Mouse (Mus musculus): ENCODE data around the gene Fbxl18. TPM values are rescaled to one million over a fixed set of nuclear protein-coding genes. Genes with fewer than 3 reads are reported as not detected.

The Fbxl18 gene
- polyA plus RNA-seq, 1 experiment from 2014 or later = 8.2 TPM

- WGBS = 82% methylated on average over 6 of the region's 6 CpGs
- no peak overlapping the region for H3K27ac ChIP-seq (ENCODE audit: low read length)
- no peak overlapping the region for H3K4me3 ChIP-seq (replicated peaks; ENCODE audit: low read length)
Observed at GRCm38 (mm10) chr5:142880246-142880645, 15.0 kb downstream of the Fbxl18 start.

GRCm38 (mm10) chr5:142879318-142880175, 15.7 kb downstream of the Fbxl18 start:
- Histone ChIP-seq H3K27me3 (ENCODE audit: control insufficient read depth, insufficient read depth, low read length) (no peaks in the 10 kb centered on the region), H3K4me3 (replicated peaks; ENCODE audit: low read length) (no peak overlapping the region), H3K9ac (ENCODE audit: low read length) (no peak overlapping the region), H3K4me1 (ENCODE audit: control insufficient read depth, insufficient read depth, low read length) (peaks cover 3% of the 10 kb centered on the region; the same call in 1 of the 2 replicates), H3K4me2 (ENCODE audit: low read depth, low read length) (no peak overlapping the region), H3K36me3 (ENCODE audit: control insufficient read depth, insufficient read depth, low read length) (peaks cover 7% of the 10 kb centered on the region; the same call in 1 of the 2 replicates), H3K27ac (ENCODE audit: low read length) (no peak overlapping the region), H3K9me3 (replicated peaks; ENCODE audit: control insufficient read depth, low read length) (no peaks in the 10 kb centered on the region)
- 59% methylated on average over 8 of the region's 8 CpGs for WGBS
- ATAC-seq (ENCODE audit: insufficient read depth, low FRiP score) = peak; percentile 67; the same call in 1 of the 2 replicates

More at GRCm38 (mm10) chr5:142880246-142880645, 15.0 kb downstream of the Fbxl18 start:
- H3K4me2 ChIP-seq (ENCODE audit: low read depth, low read length) = no peak overlapping the region
- no peak overlapping the region for H3K9ac ChIP-seq (ENCODE audit: low read length)
- peaks cover 11% of the 10 kb centered on the region for H3K36me3 ChIP-seq (ENCODE audit: control insufficient read depth, insufficient read depth, low read length)
- ATAC-seq (ENCODE audit: insufficient read depth, low FRiP score) = no peak
- H3K27me3 ChIP-seq (ENCODE audit: control insufficient read depth, insufficient read depth, low read length) = no peaks in the 10 kb centered on the region
- H3K9me3 ChIP-seq (replicated peaks; ENCODE audit: control insufficient read depth, low read length) = no peaks in the 10 kb centered on the region
- peaks cover 3% of the 10 kb centered on the region; the same call in 1 of the 2 replicates for H3K4me1 ChIP-seq (ENCODE audit: control insufficient read depth, insufficient read depth, low read length)

DNA sequence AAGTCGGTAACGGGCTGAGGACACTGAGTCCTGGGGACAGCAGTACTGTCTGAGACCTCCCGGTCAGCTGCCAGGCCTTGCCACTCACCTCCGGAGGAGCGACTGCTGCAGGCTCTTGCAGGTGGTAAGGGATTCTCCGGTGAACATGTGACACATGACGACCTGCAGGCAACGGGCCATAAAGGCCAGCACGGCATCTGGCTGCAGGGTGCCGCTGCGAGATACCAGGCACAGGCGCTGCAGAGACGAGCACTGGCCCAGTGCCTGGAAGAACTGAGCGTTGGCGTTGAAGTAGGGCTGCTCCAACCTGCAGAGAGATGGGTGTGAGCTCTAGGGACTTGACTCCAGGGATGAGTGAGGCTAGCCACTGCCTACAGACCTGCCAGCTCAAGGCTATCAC, 16.7 kb downstream of the Fbxl18 start:
- Histone ChIP-seq H3K4me3 (replicated peaks; ENCODE audit: low read length) (no peak overlapping the region), H3K27me3 (ENCODE audit: control insufficient read depth, insufficient read depth, low read length) (no peaks in the 10 kb centered on the region), H3K36me3 (ENCODE audit: control insufficient read depth, insufficient read depth, low read length) (peaks cover 7% of the 10 kb centered on the region; the same call in 1 of the 2 replicates), H3K27ac (ENCODE audit: low read length) (no peak overlapping the region), H3K9ac (ENCODE audit: low read length) (no peak overlapping the region), H3K9me3 (replicated peaks; ENCODE audit: control insufficient read depth, low read length) (no peaks in the 10 kb centered on the region), H3K4me1 (ENCODE audit: control insufficient read depth, insufficient read depth, low read length) (peaks cover 3% of the 10 kb centered on the region; the same call in 1 of the 2 replicates), H3K4me2 (ENCODE audit: low read depth, low read length) (no peak overlapping the region)
- ATAC-seq (ENCODE audit: insufficient read depth, low FRiP score) = no peak
- WGBS = 89% methylated on average over 15 of the region's 15 CpGs

DNA sequence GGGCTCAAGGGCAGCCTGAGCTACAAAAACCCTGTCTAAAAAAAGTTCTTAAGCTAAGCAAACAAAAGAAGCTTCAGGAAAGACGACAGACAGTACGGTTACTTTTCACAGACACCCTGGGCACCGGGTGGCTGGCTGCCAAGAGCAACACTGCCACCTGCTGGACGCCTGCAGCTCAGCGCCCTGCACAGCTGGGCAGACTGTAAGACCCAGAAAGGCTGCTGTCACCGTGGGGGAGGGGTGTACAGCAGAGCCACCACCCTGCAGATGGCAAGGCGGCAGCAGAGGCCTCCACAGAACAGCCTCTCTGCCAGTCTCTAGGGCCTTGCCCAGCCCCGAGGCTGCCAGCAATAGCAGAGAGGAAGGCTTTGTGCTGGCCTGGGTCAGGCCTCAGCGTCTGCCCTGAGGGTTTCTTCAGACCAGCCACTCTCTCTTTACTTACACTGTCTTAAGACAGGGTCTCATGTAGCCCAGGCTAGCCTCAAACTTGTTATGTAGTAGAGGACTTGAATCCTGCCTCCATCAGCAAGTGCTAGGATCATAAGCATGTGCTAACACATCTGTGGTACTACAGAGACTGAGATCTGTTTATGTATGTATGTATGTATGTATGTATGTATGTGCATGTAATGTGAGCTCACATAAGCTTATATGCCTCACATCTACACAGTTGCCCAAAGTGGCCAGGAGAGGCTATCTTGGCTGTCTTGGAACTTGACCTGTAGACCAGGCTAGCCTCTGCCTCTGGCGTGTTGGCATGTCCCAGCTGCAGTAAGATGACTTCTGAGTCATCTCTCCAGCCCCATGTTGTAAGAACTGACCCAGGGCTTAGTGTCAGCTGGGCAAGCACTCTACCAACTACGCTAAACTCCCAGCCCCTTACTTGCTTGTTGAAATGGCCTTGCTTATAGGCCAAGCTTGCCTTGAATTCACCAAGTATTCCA, 17.6 kb downstream of the Fbxl18 start:
- no peak overlapping the region for H3K9ac ChIP-seq (ENCODE audit: low read length)

GRCm38 (mm10) chr5:142876896-142877295, 18.3 kb downstream of the Fbxl18 start:
- Histone ChIP-seq H3K4me1 (ENCODE audit: control insufficient read depth, insufficient read depth, low read length) (peaks cover 3% of the 10 kb centered on the region; the same call in 1 of the 2 replicates), H3K9ac (ENCODE audit: low read length) (no peak overlapping the region), H3K4me2 (ENCODE audit: low read depth, low read length) (no peak overlapping the region), H3K4me3 (replicated peaks; ENCODE audit: low read length) (no peak overlapping the region), H3K27ac (ENCODE audit: low read length) (no peak overlapping the region), H3K36me3 (ENCODE audit: control insufficient read depth, insufficient read depth, low read length) (peaks cover 7% of the 10 kb centered on the region; the same call in 1 of the 2 replicates), H3K9me3 (replicated peaks; ENCODE audit: control insufficient read depth, low read length) (no peaks in the 10 kb centered on the region), H3K27me3 (ENCODE audit: control insufficient read depth, insufficient read depth, low read length) (no peaks in the 10 kb centered on the region)
- 89% methylated on average over 5 of the region's 5 CpGs for WGBS
- ATAC-seq (ENCODE audit: insufficient read depth, low FRiP score) = no peak

More for the DNA sequence above, 17.6 kb downstream of the Fbxl18 start:
- Histone ChIP-seq H3K4me3 (replicated peaks; ENCODE audit: low read length) (no peak overlapping the region), H3K36me3 (ENCODE audit: control insufficient read depth, insufficient read depth, low read length) (peaks cover 7% of the 10 kb centered on the region; the same call in 1 of the 2 replicates), H3K9me3 (replicated peaks; ENCODE audit: control insufficient read depth, low read length) (no peaks in the 10 kb centered on the region), H3K27me3 (ENCODE audit: control insufficient read depth, insufficient read depth, low read length) (no peaks in the 10 kb centered on the region), H3K27ac (ENCODE audit: low read length) (no peak overlapping the region), H3K4me1 (ENCODE audit: control insufficient read depth, insufficient read depth, low read length) (peaks cover 3% of the 10 kb centered on the region; the same call in 1 of the 2 replicates), H3K4me2 (ENCODE audit: low read depth, low read length) (no peak overlapping the region)
- WGBS = 33% methylated on average over 11 of the region's 11 CpGs
- peak; percentile 59 for ATAC-seq (ENCODE audit: insufficient read depth, low FRiP score)

- no peak overlapping the region for H3K4me2 ChIP-seq (ENCODE audit: low read depth, low read length)
- H3K9ac ChIP-seq (ENCODE audit: low read length) = no peak overlapping the region
- H3K4me1 ChIP-seq (ENCODE audit: control insufficient read depth, insufficient read depth, low read length) = no peaks in the 10 kb centered on the region
- H3K27ac ChIP-seq (ENCODE audit: low read length) = no peak overlapping the region
- H3K4me3 ChIP-seq (replicated peaks; ENCODE audit: low read length) = no peak overlapping the region
- ATAC-seq (ENCODE audit: insufficient read depth, low FRiP score) = no peak
- no peaks in the 10 kb centered on the region for H3K27me3 ChIP-seq (ENCODE audit: control insufficient read depth, insufficient read depth, low read length)
- H3K9me3 ChIP-seq (replicated peaks; ENCODE audit: control insufficient read depth, low read length) = no peaks in the 10 kb centered on the region
- H3K36me3 ChIP-seq (ENCODE audit: control insufficient read depth, insufficient read depth, low read length) = peaks cover 7% of the 10 kb centered on the region; the same call in 1 of the 2 replicates
- 89% methylated on average over 10 of the region's 10 CpGs for WGBS
Observed at GRCm38 (mm10) chr5:142875513-142875905, 19.7 kb downstream of the Fbxl18 start.

GRCm38 (mm10) chr5:142874791-142875512, 20.3 kb downstream of the Fbxl18 start:
- no peak for ATAC-seq (ENCODE audit: insufficient read depth, low FRiP score)
- H3K9me3 ChIP-seq (replicated peaks; ENCODE audit: control insufficient read depth, low read length) = no peaks in the 10 kb centered on the region
- peaks cover 7% of the 10 kb centered on the region; the same call in 1 of the 2 replicates for H3K36me3 ChIP-seq (ENCODE audit: control insufficient read depth, insufficient read depth, low read length)

DNA sequence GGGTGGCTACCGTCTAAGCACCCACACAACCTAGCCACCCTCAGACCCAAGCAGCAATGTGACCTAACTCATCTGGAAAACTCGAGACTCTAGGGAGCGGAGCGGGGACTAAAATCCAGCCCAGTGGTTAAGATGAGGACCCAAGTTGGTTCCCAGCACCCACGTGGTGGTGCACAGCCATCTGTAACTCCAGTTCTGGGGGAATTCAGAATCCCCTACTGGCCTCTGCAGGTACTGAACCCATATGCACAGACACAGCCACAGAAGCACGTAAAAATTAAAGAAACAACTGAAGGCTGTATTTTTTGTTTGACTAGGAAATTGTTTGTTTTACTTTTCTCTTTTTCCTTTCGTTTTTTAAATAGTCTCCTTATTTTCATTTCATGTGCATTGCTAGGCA, 21.5 kb downstream of the Fbxl18 start:
- no peak overlapping the region for H3K27ac ChIP-seq (ENCODE audit: low read length)
- H3K4me3 ChIP-seq (replicated peaks; ENCODE audit: low read length) = no peak overlapping the region
- no peaks in the 10 kb centered on the region for H3K9me3 ChIP-seq (replicated peaks; ENCODE audit: control insufficient read depth, low read length)
- ATAC-seq (ENCODE audit: insufficient read depth, low FRiP score) = no peak
- peaks cover 7% of the 10 kb centered on the region; the same call in 1 of the 2 replicates for H3K36me3 ChIP-seq (ENCODE audit: control insufficient read depth, insufficient read depth, low read length)
- no peaks in the 10 kb centered on the region for H3K4me1 ChIP-seq (ENCODE audit: control insufficient read depth, insufficient read depth, low read length)
- WGBS = 94% methylated on average over 7 of the region's 7 CpGs
- H3K4me2 ChIP-seq (ENCODE audit: low read depth, low read length) = no peak overlapping the region
- H3K27me3 ChIP-seq (ENCODE audit: control insufficient read depth, insufficient read depth, low read length) = no peaks in the 10 kb centered on the region
- H3K9ac ChIP-seq (ENCODE audit: low read length) = no peak overlapping the region

More at GRCm38 (mm10) chr5:142874791-142875512, 20.3 kb downstream of the Fbxl18 start:
- no peaks in the 10 kb centered on the region for H3K4me1 ChIP-seq (ENCODE audit: control insufficient read depth, insufficient read depth, low read length)
- H3K27ac ChIP-seq (ENCODE audit: low read length) = no peak overlapping the region
- WGBS = 88% methylated on average over 13 of the region's 13 CpGs
- H3K4me2 ChIP-seq (ENCODE audit: low read depth, low read length) = no peak overlapping the region
- no peak overlapping the region for H3K4me3 ChIP-seq (replicated peaks; ENCODE audit: low read length)
- H3K27me3 ChIP-seq (ENCODE audit: control insufficient read depth, insufficient read depth, low read length) = no peaks in the 10 kb centered on the region
- H3K9ac ChIP-seq (ENCODE audit: low read length) = no peak overlapping the region; the same call in 1 of the 2 replicates

Measured in stomach, embryonic 16.5 days (tissue).